Mouse (Mus musculus): ENCODE results near the gene Blm. TPM values are rescaled to one million over a fixed set of nuclear protein-coding genes. Genes with fewer than 3 reads are reported as not detected.

Gene Blm
- total RNA-seq, 2 experiments from 2014 or later: 15.5 to 16.5 TPM

Other genes starting within 250 kb of the Blm start
- gene Prc1, start 240.7 kb downstream of the Blm start, total RNA-seq (2021): 100 to 1,000 TPM; 132 to 141 TPM
- 1 to 10 TPM; 8.5 to 9.5 TPM for gene Rccd1, start 210.7 kb downstream of the Blm start, total RNA-seq (2021)
- gene Unc45a, start 194.1 kb downstream of the Blm start, total RNA-seq (2021): 10 to 100 TPM; 22.9 to 24.9 TPM
- 10 to 100 TPM; 40.9 to 42.1 TPM for gene Hddc3, start 192.0 kb downstream of the Blm start, total RNA-seq (2021)
- 10 to 100 TPM; 65.0 to 65.6 TPM for gene Man2a2, start 163.7 kb downstream of the Blm start, total RNA-seq (2021)
- gene Fes, start 147.2 kb downstream of the Blm start, total RNA-seq (2021): 10 to 100 TPM; 16.4 to 21.5 TPM
- gene Furin, start 129.7 kb downstream of the Blm start, total RNA-seq (2021): 100 to 1,000 TPM; 104 to 113 TPM
- gene Crtc3, start 153.8 kb upstream of the Blm start, total RNA-seq (2021): 10 to 100 TPM; 19.5 to 20.3 TPM